Mouse (Mus musculus): ENCODE results near the gene Elof1.

DNA sequence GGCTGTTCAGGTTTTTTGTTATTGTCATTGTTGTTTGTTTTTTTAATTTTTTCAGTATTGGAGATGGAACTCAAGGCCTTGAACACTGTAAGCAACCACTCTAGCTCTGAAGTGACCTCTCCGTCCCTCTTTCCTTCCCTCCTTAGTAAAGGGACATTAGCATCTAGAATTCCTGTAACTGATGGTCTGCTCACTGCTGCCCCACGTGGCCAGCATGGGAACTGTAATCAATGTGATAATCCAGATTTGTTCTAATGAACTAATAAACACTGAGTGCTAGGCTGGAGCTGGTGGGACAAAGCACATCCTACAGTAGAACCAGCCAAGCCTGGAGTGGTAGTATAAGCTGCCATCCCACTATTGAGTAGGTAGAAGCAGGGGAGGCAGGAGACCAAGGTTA is 21.5 kb upstream of the Elof1 start:
- peak; percentile 87 for TF ChIP-seq CTCF (IDR thresholded peaks at IDR 0.05; ENCODE audit: control insufficient read depth, insufficient read depth, low read length)
- no peak for TF ChIP-seq POLR2A (IDR thresholded peaks at IDR 0.05; ENCODE audit: borderline replicate concordance, control insufficient read depth, low read depth, low read length)

Measured in bone marrow, adult 2 months (tissue).